Mouse (Mus musculus) ovary, postnatal 10 days (tissue): ENCODE results near the gene Dab1.

Experiments
- DNase-seq: peaks from one replicate; pipeline ENCODE4 v3.0.0; 2022; ENCODE audit warnings: low spot score

Gene Dab1

DNA sequence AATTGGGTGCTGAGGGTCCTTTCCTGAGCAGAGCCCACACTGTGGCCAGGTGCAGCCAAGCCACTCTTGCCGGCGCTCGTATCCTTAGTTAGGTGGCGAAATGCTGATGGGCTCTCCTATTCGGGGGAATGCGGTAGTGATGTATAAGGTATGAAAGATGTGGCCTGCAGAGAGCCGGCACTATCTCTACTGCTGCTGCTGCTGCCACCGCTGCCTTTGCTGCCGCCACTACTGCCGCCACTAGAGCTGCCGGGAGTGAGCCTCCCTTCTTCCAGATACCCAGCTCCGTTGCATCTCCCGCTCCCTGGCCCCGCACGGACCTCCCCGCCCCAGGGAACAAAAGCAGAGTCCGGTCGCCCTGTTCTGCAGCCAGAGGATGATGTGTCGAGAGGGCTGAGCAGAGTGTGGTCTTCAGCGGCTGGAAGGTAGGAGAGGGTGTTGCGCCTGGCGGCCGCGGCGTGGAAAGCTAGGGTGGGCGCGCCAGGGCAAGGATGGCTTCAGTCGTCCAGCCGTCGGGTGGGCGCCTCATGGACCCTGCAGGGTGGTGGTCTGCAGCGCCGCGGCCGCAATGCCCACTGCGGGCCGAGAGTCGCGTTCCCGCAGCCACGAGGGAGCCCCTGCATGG lies at the start of gene Dab1:
TSS of gene Dab1 (plus strand) at position 39 of the 625 bp plus-strand sequence.
- no peak for DNase-seq

GRCm38 (mm10) chr4:103571721-103572352 lies 47.3 kb upstream of the Dab1 start:
- no peak for DNase-seq

DNA sequence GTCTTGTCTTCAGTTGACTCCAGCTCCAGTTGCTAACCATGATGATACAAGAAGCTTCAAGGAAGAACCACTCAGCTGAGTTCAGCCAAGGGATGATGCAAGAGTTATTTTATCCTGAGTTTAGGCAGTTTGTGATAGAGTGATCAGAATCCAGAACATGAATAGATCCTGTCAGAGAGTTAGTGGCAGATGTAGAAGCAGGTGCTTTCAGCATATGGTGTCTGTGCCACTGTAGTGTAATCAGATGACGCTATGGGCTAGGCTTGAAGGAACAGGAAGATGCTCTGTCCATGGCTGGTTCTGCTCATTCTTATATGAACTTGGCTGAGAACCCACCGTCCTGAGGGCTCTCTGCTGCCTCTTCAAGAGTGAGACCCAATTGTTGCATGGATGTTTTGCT lies 43.6 kb upstream of the Dab1 start:
- no peak for DNase-seq

DNA sequence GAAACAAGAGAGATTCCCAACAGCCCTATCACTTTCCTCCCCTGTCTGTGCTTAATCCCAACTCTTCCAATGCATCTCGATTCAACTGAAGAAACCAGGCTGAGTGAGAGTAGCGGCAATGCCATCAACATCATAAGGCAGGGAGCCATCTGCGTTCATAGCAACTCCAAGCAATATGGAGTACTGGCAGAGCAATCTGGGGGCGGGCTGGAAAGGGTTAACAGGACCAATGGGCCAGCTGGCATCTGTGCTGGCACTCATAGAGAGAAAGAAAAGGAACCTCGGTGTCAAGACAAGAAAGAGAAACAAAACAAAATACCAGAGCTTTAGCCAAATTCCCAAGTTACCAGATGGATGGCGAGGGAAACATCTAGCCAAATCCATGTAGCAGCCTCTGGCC lies 42.9 kb upstream of the Dab1 start:
- DNase-seq: no peak

DNA sequence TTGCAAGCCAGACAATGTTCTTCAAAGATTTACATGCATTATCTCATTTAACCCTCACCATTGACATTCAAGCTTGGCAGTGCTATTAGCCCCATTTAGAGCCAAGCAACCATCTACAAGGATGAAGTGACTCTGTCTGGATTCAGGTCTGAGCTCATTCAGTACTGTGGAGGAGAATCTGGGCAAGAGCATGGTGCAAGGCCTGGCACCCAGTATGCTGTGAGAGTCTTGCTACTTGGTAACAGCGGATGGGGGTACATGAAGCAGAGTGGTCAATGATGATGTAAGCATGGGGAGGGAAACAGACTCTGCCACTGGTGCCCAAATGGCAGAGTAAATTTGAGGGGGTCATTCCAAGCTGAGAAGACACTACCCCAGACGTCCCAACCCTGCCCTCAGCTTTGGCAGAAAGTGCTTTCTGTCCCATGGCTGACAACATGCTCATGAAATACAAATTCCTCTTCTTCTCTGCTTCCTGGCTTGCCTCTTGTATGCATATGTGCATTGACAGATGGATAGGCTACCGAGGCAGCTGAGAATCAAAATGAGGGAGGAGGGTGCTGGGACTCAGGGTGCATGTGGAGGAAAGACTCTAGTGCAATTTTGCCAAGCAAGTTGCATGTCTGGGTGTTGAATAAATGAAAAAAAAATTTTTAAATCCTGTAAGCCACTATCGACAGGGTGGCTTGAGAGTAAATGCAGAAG lies 41.9 kb upstream of the Dab1 start:
- DNase-seq: no peak

GRCm38 (mm10) chr4:103577821-103578220 lies 41.3 kb upstream of the Dab1 start:
- DNase-seq: no peak

DNA sequence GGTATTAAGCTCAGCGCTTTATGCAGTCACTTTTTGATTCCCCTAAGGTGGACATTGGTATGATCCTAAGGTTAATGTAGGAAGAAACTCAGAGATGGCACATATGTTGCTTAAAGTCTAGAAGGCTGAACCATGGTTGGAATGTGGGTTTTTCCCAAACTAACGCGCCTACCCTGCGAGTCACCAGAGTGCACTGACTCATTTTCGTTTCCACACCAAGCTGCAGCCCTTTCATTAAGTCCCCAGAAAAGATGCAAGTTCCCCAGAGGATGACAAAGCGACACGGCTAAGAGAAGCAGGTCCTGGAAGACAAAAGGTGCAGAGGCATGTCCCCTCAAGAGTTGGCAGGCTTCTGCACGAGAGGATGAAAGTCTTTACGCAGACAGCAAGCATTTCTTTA lies 39.1 kb upstream of the Dab1 start:
- no peak for DNase-seq

DNA sequence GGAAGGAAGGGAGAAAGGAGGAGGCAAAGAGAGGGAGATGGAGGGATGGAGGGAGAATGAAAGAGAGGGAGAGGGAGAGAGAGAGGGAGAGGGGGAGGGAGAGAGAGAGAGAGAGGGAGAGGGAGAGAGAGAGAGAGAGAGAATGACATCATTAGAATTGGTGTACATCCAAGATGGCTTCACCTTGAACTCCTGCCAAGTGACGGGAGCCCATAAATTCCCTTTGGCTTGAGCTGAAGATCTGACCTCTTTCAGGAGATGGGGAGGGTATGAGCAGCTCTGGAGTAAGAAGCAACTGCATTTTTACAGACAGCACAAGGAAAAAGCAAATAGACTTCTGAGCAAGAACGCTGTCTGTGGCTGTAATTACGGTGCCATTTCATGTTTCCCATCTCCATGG lies 4.1 kb upstream of the Dab1 start:
- DNase-seq: no peak

GRCm38 (mm10) chr4:103619946-103620371 lies 800 bp downstream of the Dab1 start:
- DNase-seq: no peak

- DNase-seq: no peak
Observed at GRCm38 (mm10) chr4:103620590-103621155, 1.5 kb downstream of the Dab1 start.

DNA sequence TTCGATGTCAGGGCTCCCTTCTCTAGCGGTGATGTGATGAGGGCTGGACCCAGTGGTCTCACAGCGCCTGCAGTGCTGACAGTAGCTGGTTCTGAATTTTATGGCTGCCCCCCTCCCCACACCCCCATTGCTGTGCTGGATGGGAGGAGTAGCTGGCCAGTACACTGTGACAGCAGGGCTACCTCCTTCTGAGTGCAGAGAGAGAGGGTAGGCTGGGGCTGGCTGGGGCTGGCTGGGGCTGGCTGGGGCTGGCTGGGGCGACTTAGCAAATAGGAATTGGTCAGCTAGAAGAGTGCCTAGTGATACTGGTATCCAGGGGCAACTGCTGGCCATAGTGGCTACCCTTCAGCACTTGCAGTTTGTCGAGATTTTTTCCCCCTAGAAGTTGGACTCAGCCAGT lies 2.4 kb downstream of the Dab1 start:
- no peak for DNase-seq

DNA sequence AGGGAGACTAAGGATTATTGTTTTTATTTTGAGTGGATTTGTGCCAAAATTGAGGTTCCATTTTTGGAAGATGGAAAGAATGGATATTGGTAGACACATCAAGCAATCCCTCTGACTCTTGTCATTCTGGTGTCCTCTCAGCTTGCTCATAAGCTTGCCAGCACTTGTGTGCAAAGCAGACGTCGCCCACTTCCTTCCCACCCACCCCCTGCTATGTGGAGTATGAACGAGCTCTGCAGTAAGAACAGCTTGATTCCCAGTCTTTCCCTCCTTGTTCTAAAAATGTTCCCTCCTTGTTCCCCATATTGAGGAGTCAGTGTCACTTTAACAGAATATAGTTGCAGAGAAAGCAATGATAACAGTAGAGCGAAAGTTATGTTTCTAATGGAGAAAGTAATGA lies 11.0 kb downstream of the Dab1 start:
- no peak for DNase-seq

DNA sequence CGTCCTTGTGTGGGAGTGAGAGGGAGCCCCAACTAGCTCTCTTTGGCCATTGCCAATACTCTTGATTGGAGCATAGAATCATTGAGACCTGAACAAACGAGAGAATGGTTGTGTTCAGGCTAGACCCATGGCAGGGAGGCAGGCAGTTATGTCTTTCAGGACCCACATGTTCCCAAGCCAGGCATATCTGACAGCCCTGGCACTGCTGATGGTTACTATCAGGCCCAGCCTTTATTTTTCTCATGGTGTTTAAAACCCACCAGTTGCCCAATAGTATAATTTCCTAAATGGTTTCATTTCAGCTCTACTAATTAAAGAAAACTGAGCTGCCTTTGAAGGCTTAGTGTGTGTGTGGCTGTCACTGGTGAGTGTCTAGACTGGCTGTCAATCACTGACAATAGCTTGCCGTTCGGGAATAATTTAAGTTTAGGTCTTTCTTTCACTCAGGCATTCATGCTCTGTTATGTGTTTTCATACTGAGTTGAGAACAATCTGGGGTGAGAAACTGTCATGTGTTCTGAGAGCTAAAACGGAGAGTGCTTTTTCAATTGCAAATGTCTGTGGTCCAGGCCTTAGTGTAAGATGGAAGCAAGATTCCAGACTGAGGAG lies 17.1 kb downstream of the Dab1 start:
- DNase-seq: no peak

DNA sequence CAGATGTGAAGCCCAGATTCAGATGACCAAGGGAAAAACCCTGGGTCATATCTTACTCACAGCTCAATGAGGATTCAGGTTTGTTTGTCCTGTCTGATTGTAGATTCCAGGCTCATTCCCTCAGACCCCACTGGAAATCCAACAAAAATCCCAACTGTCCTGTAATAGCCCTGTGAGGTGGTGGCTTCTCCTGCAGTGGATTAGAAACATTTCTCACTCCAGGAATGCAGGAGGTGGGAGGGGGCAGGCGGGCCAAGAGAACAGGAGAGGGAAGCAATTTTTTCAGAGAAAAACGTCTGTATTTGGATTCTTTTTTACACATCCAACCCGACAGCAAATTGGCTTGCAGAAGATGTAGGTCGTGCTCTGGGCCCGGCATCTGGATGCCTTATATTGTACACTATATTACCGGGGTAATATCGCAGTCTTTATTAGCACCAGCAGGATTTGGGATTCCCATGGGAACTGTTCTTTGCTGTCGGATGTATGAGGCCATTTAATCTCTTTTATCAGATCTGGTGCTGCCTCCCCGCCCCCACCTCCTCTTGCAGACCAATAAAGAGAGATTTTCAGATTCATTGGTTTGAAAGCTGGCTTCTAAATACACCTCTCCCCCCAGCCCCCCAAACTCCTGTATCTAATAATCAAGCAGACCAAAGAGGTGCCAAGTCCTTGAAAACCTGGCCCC lies 29.2 kb downstream of the Dab1 start:
- no peak for DNase-seq

DNA sequence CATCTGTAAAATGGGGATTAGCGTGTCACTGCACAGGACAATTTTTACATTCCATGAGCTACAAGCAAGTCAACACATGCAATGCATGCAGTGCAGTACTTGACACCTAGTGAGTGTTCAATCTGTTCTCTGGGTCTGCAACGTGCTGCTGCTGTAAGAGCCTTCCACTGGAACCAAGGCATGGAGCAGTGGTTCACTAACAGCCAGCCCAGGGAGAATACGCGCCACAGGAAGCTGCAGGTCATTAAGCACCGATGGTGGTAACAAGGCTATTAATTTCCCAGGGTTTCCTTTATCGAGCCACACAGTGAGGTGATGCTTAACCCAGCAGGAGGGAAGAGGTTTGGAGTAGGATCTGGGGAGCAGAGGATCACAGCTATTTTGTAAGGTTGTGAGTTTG lies 36.6 kb downstream of the Dab1 start:
- DNase-seq: no peak

GRCm38 (mm10) chr4:103661386-103661785 lies 42.2 kb downstream of the Dab1 start:
- no peak for DNase-seq

GRCm38 (mm10) chr4:103667438-103667837 lies 48.3 kb downstream of the Dab1 start:
- DNase-seq: no peak

GRCm38 (mm10) chr4:103677195-103677594 lies 58.0 kb downstream of the Dab1 start:
- no peak for DNase-seq

DNA sequence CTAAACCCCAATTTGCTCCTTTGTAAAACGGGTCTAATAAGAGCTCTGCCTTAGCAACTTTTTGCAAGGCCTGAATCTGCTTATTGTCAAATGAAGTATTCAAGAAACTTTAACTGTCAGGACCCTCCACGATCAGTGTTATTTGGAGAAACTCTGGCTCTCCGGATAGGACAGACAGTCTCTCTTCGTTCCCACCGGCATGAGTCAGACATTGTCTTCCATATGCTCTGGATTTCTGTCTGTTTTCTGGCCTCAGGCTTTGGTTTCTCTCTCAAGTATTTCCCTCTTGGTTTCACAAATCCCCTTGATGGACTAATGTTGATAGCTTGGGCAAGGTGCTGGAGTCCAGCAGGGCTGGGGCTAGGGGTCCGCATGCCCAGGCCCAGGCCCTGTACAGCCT lies 59.3 kb downstream of the Dab1 start:
- DNase-seq: no peak

DNA sequence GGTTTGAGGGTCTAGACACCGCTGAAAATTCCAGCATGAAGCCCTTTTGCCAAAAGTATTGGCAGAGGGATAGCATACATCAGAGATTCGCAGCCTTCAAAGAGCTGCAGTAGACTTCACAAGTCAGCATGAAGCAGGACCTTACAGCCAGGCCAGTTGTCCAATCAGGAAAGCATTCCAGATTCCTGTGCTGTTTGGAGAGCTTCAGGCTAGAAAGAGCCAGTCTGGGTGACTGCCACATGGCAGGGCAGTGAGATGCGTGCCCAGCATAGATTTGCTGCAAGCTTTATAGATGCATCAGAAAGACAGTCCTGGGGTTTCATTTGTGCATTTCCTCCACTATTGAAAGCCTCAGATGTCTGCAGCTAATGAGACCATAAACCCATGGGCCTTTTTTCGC lies 66.0 kb downstream of the Dab1 start:
- DNase-seq: no peak

DNA sequence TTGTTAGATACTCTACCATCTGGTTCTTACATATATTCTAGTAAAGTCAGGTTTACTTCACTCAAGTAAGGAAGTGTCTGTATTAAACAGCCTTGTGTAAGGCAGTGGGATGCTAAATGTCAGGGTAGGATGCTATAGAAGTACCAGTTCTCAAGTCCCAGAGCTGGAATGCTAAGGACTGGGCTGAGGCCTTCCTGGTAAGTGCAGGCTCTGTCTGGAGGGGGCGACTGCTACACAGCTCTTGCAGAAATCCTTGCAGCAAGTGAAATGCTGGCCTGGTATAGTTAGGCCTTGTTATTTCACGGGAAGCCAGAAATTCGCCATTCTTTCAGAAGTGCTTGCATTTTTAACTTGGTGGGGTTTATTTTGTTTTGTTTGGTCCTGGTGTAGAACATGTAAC lies 72.6 kb downstream of the Dab1 start:
- DNase-seq: no peak

DNA sequence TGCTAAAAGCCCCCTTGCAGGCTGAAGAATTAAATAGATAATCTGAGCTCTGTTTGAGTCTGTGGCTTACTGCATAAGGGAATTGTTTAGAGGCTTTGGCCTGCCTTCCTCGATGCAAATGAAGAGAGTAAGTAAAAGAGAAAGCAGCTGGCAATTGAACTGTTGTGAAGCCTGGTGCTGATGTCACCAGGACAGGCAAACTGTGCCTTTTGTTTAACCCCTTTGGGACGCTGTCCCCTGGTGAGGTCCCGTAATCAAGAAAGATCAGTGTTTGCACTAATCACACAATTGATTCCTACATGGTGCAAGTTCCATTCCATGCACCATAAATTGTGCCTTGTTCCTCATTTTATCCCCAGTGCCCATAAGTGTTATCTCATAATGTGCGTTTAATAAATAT lies 80.6 kb downstream of the Dab1 start:
- no peak for DNase-seq
